Mouse (Mus musculus): ENCODE results near the gene Nmt2.

GRCm38 (mm10) chr2:3331071-3331703, 47.2 kb downstream of the Nmt2 start:
- TF ChIP-seq CTCF (IDR thresholded peaks at IDR 0.05; ENCODE audit: low read depth, low read length): no peak
- TF ChIP-seq POLR2A (IDR thresholded peaks at IDR 0.05; ENCODE audit: extremely low read depth, insufficient read depth, low read length): no peak
